Mouse (Mus musculus) small intestine, adult 10 weeks (tissue): Measurements from ENCODE around the gene Map3k5. TPM values are rescaled to one million over a fixed set of nuclear protein-coding genes. Genes with fewer than 3 reads are reported as not detected.

Experiments used
- polyA plus RNA-seq: library from polyadenylated mRNA; stranded (reverse); fragments of 350-450 nt; fragmentation: Illumina TruSeq; extraction: RNeasy Lipid Tissue Mini Kit (QIAGEN cat#74804); gene quantifications from one replicate; pipeline ENCODE4 v1.2.3, GENCODE M21; 2014; ENCODE audit warnings: low replicate concordance

Gene Map3k5
- polyA plus RNA-seq = 8.5 TPM

DNA sequence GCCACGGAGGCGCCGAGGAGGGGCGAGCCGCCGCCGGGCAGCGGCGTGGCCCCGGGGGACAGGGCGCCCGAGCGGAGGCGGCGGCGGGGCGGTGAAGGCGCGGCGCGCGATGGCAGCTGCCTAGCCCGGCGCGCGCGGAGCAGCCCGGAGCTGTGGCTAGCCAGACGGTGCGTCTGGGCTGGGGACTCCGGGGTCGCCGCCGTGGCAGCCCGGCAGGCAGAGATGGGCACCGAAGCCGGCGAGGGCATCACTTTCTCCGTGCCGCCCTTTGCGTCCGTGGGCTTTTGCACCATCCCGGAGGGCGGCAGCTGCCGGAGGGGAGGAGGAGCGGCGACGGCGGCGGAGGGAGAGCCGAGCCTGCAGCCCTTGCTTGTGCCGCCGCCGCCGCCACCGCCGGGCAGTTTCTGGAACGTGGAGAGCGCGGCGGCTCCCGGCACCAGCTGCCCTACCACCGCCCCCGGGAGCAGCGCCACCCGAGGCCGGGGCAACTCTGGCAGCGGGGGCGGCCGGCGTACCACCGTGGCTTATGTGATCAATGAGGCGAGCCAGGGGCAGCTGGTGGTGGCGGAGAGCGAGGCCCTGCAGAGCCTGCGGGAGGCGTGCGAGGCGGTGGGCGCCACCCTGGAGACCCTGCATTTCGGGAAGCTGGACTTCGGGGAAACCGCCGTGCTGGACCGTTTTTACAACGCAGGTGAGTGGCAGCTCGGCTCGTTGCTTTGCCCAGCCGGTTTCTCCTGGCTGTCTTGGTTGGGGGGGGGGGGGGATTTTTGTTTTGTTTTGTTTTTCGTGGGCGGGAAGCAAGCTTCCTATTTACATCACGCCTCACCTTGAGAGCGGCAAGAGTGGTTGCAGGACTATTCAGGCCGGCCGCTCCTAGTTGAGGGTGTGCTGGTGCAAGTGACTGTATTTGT lies at the start of gene Map3k5:
Gene Map3k5 (plus strand): TSS at position 89 of the 911 bp plus-strand sequence.

DNA sequence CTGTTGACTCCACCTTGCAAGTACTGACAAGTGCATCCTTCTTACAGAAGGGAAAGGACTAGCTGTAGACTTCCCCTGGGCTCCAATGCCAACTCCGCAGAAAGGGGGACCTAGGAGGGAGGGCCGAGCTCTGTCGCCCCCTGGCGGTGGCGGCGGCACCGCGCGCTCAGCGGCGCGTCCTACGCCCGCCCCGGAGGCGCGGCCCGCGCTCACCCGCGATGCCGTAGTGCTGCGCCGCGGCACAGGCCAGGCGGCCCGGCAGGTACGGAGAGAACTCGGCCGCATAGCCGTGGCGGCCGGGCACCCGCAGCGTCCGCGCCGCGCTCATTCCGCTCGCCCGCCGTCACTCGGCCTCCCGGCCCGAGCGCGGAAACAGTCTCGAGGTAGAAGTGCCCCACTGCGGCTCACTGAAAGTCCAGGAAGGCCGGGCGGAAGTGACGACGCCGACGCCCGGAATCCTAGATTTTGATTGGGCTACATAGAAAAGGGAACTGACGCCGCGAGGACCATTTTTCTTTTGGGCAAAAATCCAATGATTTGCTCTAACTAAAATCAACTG lies 26.9 kb upstream of the Map3k5 start, which contains the start of gene Pex7:
Gene Pex7 (minus strand): TSS at position 444 of the 559 bp plus-strand sequence.

DNA sequence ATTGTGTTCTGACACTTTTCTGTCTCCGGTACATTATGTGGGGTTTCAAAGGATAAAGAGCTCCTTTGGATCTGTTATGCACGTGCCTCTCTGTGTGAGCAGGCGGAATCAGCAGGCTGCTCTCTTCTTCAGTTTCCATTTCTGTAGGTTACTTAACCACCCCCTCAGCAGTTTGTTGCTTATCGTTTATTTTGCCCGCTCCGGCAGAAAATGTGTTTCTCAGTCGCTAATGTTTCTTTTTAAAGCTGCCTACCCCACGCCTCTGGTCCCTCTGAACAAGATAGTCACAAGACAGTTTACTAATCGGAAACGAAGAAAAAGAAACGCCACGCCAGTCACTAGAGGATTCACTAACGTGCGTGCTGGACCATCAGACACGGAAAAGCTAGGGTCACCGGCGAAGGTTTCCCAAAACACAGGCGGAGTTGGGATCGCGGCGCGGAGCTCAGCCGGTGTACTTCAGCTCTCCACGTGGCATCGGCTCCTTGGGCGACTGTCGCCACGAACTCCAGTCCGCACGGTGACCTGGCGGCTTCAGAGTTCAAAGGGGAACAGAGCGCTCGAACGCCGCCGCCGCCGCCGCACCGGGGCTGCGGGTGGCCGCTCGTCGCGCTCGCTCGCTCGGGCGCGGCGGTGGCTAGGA lies 214.0 kb downstream of the Map3k5 start, which contains the start of gene Map7:
Gene Map7 (plus strand): TSS at position 342 of the 643 bp plus-strand sequence.

Other genes starting within 250 kb of the Map3k5 start
- not detected for gene Il20ra, start 221.9 kb upstream of the Map3k5 start, polyA plus RNA-seq
- 1.2 TPM for gene Slc35d3, start 83.0 kb upstream of the Map3k5 start, polyA plus RNA-seq
- gene Pex7, start 26.8 kb upstream of the Map3k5 start, polyA plus RNA-seq = 18.9 TPM
- gene Map7, start 214.0 kb downstream of the Map3k5 start, polyA plus RNA-seq = 85.5 TPM